Mouse (Mus musculus): ENCODE results near the gene Ctf2. TPM values are rescaled to one million over a fixed set of nuclear protein-coding genes. Genes with fewer than 3 reads are reported as not detected.

Ctf2 gene
- total and polyA plus RNA-seq, 2 experiments: not detected

DNA sequence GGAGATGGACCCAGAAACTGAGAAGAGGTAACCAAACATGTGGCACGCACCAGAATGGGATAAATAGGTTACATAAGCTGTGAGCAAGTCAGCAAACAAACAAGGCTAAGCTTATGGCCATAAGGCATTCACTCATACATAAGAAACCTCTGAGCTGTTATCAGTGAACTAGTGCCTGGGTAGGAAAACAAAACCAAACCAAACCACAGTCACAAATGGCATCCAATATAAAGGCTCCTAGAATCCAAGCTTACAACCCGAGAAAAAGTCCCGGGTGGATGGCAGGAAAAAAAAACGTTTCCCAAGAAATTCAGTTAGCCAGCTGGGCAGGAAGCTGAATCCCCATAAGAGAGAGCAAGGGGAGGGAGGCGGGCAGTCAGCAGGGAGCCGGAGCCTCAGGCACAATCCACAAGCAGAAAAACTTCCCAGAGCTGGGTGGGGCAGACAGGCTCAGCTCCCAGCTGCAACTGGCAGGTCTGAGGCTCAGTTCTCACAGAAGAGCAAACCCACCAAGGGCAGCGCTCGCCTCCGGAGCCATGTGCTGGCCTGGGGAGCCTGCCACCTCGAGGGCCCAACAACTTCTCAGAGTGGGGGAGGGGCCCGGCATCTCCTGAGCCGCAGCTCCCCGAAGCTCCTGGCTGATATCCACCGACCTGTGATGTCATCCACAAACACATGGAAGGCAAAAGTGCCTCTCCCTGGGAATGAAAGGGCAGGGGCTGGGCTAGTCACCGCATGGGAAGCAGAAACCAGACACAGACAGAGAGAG is 40.6 kb downstream of the Ctf2 start:
- Histone ChIP-seq H3K4me3 (ENCODE audit: insufficient read depth, low read depth, low read length) (peak overlapping the region; percentile 28; the same call in 1 of the 2 replicates), H3K4me1 (ENCODE audit: control insufficient read depth, insufficient read depth, low read length) (no peaks in the 10 kb centered on the region; the same call in 1 of the 2 replicates), H3K36me3 (ENCODE audit: control insufficient read depth, insufficient read depth, low read length) (no peaks in the 10 kb centered on the region), H3K27ac (replicated peaks; ENCODE audit: insufficient read depth, low read depth, low read length) (no peak overlapping the region), H3K79me2 (ENCODE audit: control insufficient read depth, insufficient read depth, low read length) (no peaks in the 10 kb centered on the region), H3K9ac (ENCODE audit: low read depth, low read length) (peak overlapping the region; percentile 26), H3K27me3 (ENCODE audit: control insufficient read depth, insufficient read depth, low read length) (no peaks in the 10 kb centered on the region)
- WGBS: 21% methylated on average over 15 of the region's 15 CpGs
- peak; percentile 42 for DNase-seq (ENCODE audit: extremely low read depth, low read depth, low spot score)
- TF ChIP-seq CTCF (IDR thresholded peaks at IDR 0.05; ENCODE audit: low read depth, low read length) (no peak), POLR2A (IDR thresholded peaks at IDR 0.05; ENCODE audit: extremely low read depth, insufficient read depth, low read length) (no peak)

DNA sequence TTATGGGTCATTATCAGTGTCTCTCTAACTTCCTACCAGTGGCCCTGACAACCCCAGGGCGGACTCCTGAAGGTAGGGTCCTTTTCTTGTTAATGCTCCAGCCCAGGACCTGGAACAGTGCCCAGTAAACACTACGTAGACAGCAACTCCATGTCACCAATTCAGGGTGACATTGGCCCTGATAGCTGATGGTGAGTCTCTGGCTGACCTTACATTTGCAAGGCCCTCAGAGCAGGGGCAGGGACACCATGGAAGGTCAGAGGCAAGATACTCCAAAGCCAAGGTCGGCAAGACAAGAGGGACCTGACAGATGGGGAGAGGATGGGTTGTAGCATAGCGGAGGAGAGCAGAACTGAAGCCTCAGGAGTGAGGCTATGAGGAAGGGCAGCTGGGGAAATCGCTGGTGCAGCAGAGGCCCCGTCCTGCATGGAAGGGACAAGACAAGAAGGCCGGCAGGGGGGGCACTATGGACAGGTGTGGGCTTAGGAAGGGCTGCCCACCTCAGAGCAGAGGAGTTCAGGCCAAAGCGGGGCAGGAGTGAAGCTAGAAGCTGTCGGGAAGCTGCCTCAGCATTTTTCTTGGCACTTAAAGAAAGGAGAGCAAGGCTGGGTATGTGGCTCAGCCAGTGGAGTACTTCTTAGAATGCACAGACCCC is 42.2 kb downstream of the Ctf2 start:
- 86% methylated on average over 9 of the region's 9 CpGs for WGBS
- DNase-seq (ENCODE audit: extremely low read depth, low read depth, low spot score): no peak
- Histone ChIP-seq H3K79me2 (ENCODE audit: control insufficient read depth, insufficient read depth, low read length) (no peaks in the 10 kb centered on the region), H3K4me1 (ENCODE audit: control insufficient read depth, insufficient read depth, low read length) (no peaks in the 10 kb centered on the region; the same call in 1 of the 2 replicates), H3K27ac (replicated peaks; ENCODE audit: insufficient read depth, low read depth, low read length) (no peak overlapping the region), H3K9ac (ENCODE audit: low read depth, low read length) (no peak overlapping the region), H3K4me3 (ENCODE audit: insufficient read depth, low read depth, low read length) (no peak overlapping the region), H3K27me3 (ENCODE audit: control insufficient read depth, insufficient read depth, low read length) (no peaks in the 10 kb centered on the region), H3K36me3 (ENCODE audit: control insufficient read depth, insufficient read depth, low read length) (no peaks in the 10 kb centered on the region)
- no peak for TF ChIP-seq POLR2A (IDR thresholded peaks at IDR 0.05; ENCODE audit: extremely low read depth, insufficient read depth, low read length)
- no peak for TF ChIP-seq CTCF (IDR thresholded peaks at IDR 0.05; ENCODE audit: low read depth, low read length)

GRCm38 (mm10) chr7:127688935-127689334 is 43.0 kb downstream of the Ctf2 start:
- TF ChIP-seq CTCF (IDR thresholded peaks at IDR 0.05; ENCODE audit: low read depth, low read length) (no peak), POLR2A (IDR thresholded peaks at IDR 0.05; ENCODE audit: extremely low read depth, insufficient read depth, low read length) (no peak)
- WGBS: 93% methylated on average over 7 of the region's 7 CpGs
- no peaks in the 10 kb centered on the region; the same call in 1 of the 2 replicates for H3K4me1 ChIP-seq (ENCODE audit: control insufficient read depth, insufficient read depth, low read length)

GRCm38 (mm10) chr7:127686740-127687449 is 45.1 kb downstream of the Ctf2 start:
- no peaks in the 10 kb centered on the region; the same call in 1 of the 2 replicates for H3K4me1 ChIP-seq (ENCODE audit: control insufficient read depth, insufficient read depth, low read length)
- H3K36me3 ChIP-seq (ENCODE audit: control insufficient read depth, insufficient read depth, low read length): no peaks in the 10 kb centered on the region
- no peaks in the 10 kb centered on the region for H3K79me2 ChIP-seq (ENCODE audit: control insufficient read depth, insufficient read depth, low read length)
- TF ChIP-seq CTCF (IDR thresholded peaks at IDR 0.05; ENCODE audit: low read depth, low read length) (no peak), POLR2A (IDR thresholded peaks at IDR 0.05; ENCODE audit: extremely low read depth, insufficient read depth, low read length) (no peak)
- DNase-seq (ENCODE audit: extremely low read depth, low read depth, low spot score): no peak
- no peak overlapping the region for H3K27ac ChIP-seq (replicated peaks; ENCODE audit: insufficient read depth, low read depth, low read length)
- 85% methylated on average over 11 of the region's 11 CpGs for WGBS
- no peaks in the 10 kb centered on the region for H3K27me3 ChIP-seq (ENCODE audit: control insufficient read depth, insufficient read depth, low read length)
- no peak overlapping the region for H3K9ac ChIP-seq (ENCODE audit: low read depth, low read length)
- H3K4me3 ChIP-seq (ENCODE audit: insufficient read depth, low read depth, low read length): no peak overlapping the region

More at GRCm38 (mm10) chr7:127688935-127689334, 43.0 kb downstream of the Ctf2 start:
- Histone ChIP-seq H3K79me2 (ENCODE audit: control insufficient read depth, insufficient read depth, low read length) (no peaks in the 10 kb centered on the region), H3K27ac (replicated peaks; ENCODE audit: insufficient read depth, low read depth, low read length) (no peak overlapping the region), H3K9ac (ENCODE audit: low read depth, low read length) (no peak overlapping the region), H3K27me3 (ENCODE audit: control insufficient read depth, insufficient read depth, low read length) (no peaks in the 10 kb centered on the region), H3K36me3 (ENCODE audit: control insufficient read depth, insufficient read depth, low read length) (no peaks in the 10 kb centered on the region), H3K4me3 (ENCODE audit: insufficient read depth, low read depth, low read length) (no peak overlapping the region)
- no peak for DNase-seq (ENCODE audit: extremely low read depth, low read depth, low spot score)

- 89% methylated on average over 14 of the region's 14 CpGs for WGBS
- Histone ChIP-seq H3K4me3 (ENCODE audit: insufficient read depth, low read depth, low read length) (no peak overlapping the region), H3K9ac (ENCODE audit: low read depth, low read length) (no peak overlapping the region)
These were observed 46.5 kb downstream of the Ctf2 start for GRCm38 (mm10) chr7:127685304-127686018.

More at GRCm38 (mm10) chr7:127685304-127686018, 46.5 kb downstream of the Ctf2 start:
- Histone ChIP-seq H3K27ac (replicated peaks; ENCODE audit: insufficient read depth, low read depth, low read length) (no peak overlapping the region), H3K4me1 (ENCODE audit: control insufficient read depth, insufficient read depth, low read length) (no peaks in the 10 kb centered on the region), H3K79me2 (ENCODE audit: control insufficient read depth, insufficient read depth, low read length) (no peaks in the 10 kb centered on the region), H3K27me3 (ENCODE audit: control insufficient read depth, insufficient read depth, low read length) (no peaks in the 10 kb centered on the region), H3K36me3 (ENCODE audit: control insufficient read depth, insufficient read depth, low read length) (no peaks in the 10 kb centered on the region)
- no peak for DNase-seq (ENCODE audit: extremely low read depth, low read depth, low spot score)
- TF ChIP-seq POLR2A (IDR thresholded peaks at IDR 0.05; ENCODE audit: extremely low read depth, insufficient read depth, low read length) (no peak), CTCF (IDR thresholded peaks at IDR 0.05; ENCODE audit: low read depth, low read length) (no peak)
